Mouse (Mus musculus): ENCODE data around the gene Fbxo21. TPM values are rescaled to one million over a fixed set of nuclear protein-coding genes. Genes with fewer than 3 reads are reported as not detected.

Gene Fbxo21
- 90.4 and 92.1 TPM in 2 replicates for polyA plus RNA-seq (2012; rRNA removed)

- H3K27ac ChIP-seq (ENCODE audit: insufficient read depth, low read length), result peak within 1 kb of the TSS; percentile 95
- H3K4me1 ChIP-seq (ENCODE audit: control insufficient read depth, insufficient read depth, low read length), result peaks cover 1% of the 10 kb centered on the region; the same call in 1 of the 2 replicates
- TF ChIP-seq POLR2A (IDR thresholded peaks at IDR 0.05; ENCODE audit: extremely low read depth, insufficient read depth, low read length) (peak; percentile 54; the same call in 1 of the 2 replicates), CTCF (IDR thresholded peaks at IDR 0.05; ENCODE audit: extremely low read depth, insufficient read depth, low read length) (no peak)
- H3K4me3 ChIP-seq (ENCODE audit: insufficient read depth, low read length), result peak within 1 kb of the TSS; percentile 91
Observed at GRCm38 (mm10) chr5:117976657-117977500, at the start of gene Fbxo21. Gene Fbxo21, plus strand, starts transcription at chr5:117976730.

GRCm38 (mm10) chr5:117928553-117928952 lies 48.0 kb upstream of the Fbxo21 start:
- TF ChIP-seq CTCF (IDR thresholded peaks at IDR 0.05; ENCODE audit: extremely low read depth, insufficient read depth, low read length) (no peak), POLR2A (IDR thresholded peaks at IDR 0.05; ENCODE audit: extremely low read depth, insufficient read depth, low read length) (no peak)
- no peaks in the 10 kb centered on the region for H3K4me1 ChIP-seq (ENCODE audit: control insufficient read depth, insufficient read depth, low read length)
- no peak overlapping the region for H3K4me3 ChIP-seq (ENCODE audit: insufficient read depth, low read length)
- no peak overlapping the region for H3K27ac ChIP-seq (ENCODE audit: insufficient read depth, low read length)

- H3K4me3 ChIP-seq (ENCODE audit: insufficient read depth, low read length), result no peak overlapping the region
- H3K27ac ChIP-seq (ENCODE audit: insufficient read depth, low read length), result no peak overlapping the region
- no peak for TF ChIP-seq POLR2A (IDR thresholded peaks at IDR 0.05; ENCODE audit: extremely low read depth, insufficient read depth, low read length)
- TF ChIP-seq CTCF (IDR thresholded peaks at IDR 0.05; ENCODE audit: extremely low read depth, insufficient read depth, low read length), result no peak
- H3K4me1 ChIP-seq (ENCODE audit: control insufficient read depth, insufficient read depth, low read length), result no peaks in the 10 kb centered on the region
Observed at GRCm38 (mm10) chr5:117932222-117932621, 44.3 kb upstream of the Fbxo21 start.

GRCm38 (mm10) chr5:117932862-117933261 lies 43.7 kb upstream of the Fbxo21 start:
- Histone ChIP-seq H3K4me3 (ENCODE audit: insufficient read depth, low read length) (no peak overlapping the region), H3K4me1 (ENCODE audit: control insufficient read depth, insufficient read depth, low read length) (no peaks in the 10 kb centered on the region), H3K27ac (ENCODE audit: insufficient read depth, low read length) (no peak overlapping the region)
- TF ChIP-seq POLR2A (IDR thresholded peaks at IDR 0.05; ENCODE audit: extremely low read depth, insufficient read depth, low read length) (no peak), CTCF (IDR thresholded peaks at IDR 0.05; ENCODE audit: extremely low read depth, insufficient read depth, low read length) (peak; percentile 72)

- no peak for TF ChIP-seq CTCF (IDR thresholded peaks at IDR 0.05; ENCODE audit: extremely low read depth, insufficient read depth, low read length)
- TF ChIP-seq POLR2A (IDR thresholded peaks at IDR 0.05; ENCODE audit: extremely low read depth, insufficient read depth, low read length), result no peak
- Histone ChIP-seq H3K4me1 (ENCODE audit: control insufficient read depth, insufficient read depth, low read length) (no peaks in the 10 kb centered on the region), H3K27ac (ENCODE audit: insufficient read depth, low read length) (no peak overlapping the region), H3K4me3 (ENCODE audit: insufficient read depth, low read length) (no peak overlapping the region)
Observed at GRCm38 (mm10) chr5:117936346-117936745, 40.2 kb upstream of the Fbxo21 start.

- Histone ChIP-seq H3K27ac (ENCODE audit: insufficient read depth, low read length) (no peak overlapping the region), H3K4me1 (ENCODE audit: control insufficient read depth, insufficient read depth, low read length) (no peaks in the 10 kb centered on the region), H3K4me3 (ENCODE audit: insufficient read depth, low read length) (no peak overlapping the region)
- TF ChIP-seq CTCF (IDR thresholded peaks at IDR 0.05; ENCODE audit: extremely low read depth, insufficient read depth, low read length) (no peak), POLR2A (IDR thresholded peaks at IDR 0.05; ENCODE audit: extremely low read depth, insufficient read depth, low read length) (no peak)
Observed at GRCm38 (mm10) chr5:117937186-117937585, 39.3 kb upstream of the Fbxo21 start.

- H3K4me1 ChIP-seq (ENCODE audit: control insufficient read depth, insufficient read depth, low read length), result no peaks in the 10 kb centered on the region
- H3K4me3 ChIP-seq (ENCODE audit: insufficient read depth, low read length), result no peak overlapping the region
- peak; percentile 65 for TF ChIP-seq CTCF (IDR thresholded peaks at IDR 0.05; ENCODE audit: extremely low read depth, insufficient read depth, low read length)
- TF ChIP-seq POLR2A (IDR thresholded peaks at IDR 0.05; ENCODE audit: extremely low read depth, insufficient read depth, low read length), result no peak
- no peak overlapping the region for H3K27ac ChIP-seq (ENCODE audit: insufficient read depth, low read length)
Observed at GRCm38 (mm10) chr5:117938182-117938581, 38.3 kb upstream of the Fbxo21 start.

- Histone ChIP-seq H3K4me3 (ENCODE audit: insufficient read depth, low read length) (no peak overlapping the region), H3K27ac (ENCODE audit: insufficient read depth, low read length) (no peak overlapping the region), H3K4me1 (ENCODE audit: control insufficient read depth, insufficient read depth, low read length) (no peaks in the 10 kb centered on the region)
- TF ChIP-seq POLR2A (IDR thresholded peaks at IDR 0.05; ENCODE audit: extremely low read depth, insufficient read depth, low read length) (no peak), CTCF (IDR thresholded peaks at IDR 0.05; ENCODE audit: extremely low read depth, insufficient read depth, low read length) (no peak)
Observed at GRCm38 (mm10) chr5:117939402-117939801, 37.1 kb upstream of the Fbxo21 start.

GRCm38 (mm10) chr5:117941552-117941951 lies 35.0 kb upstream of the Fbxo21 start:
- Histone ChIP-seq H3K4me3 (ENCODE audit: insufficient read depth, low read length) (no peak overlapping the region), H3K4me1 (ENCODE audit: control insufficient read depth, insufficient read depth, low read length) (no peaks in the 10 kb centered on the region), H3K27ac (ENCODE audit: insufficient read depth, low read length) (no peak overlapping the region)
- TF ChIP-seq CTCF (IDR thresholded peaks at IDR 0.05; ENCODE audit: extremely low read depth, insufficient read depth, low read length) (peak; percentile 29), POLR2A (IDR thresholded peaks at IDR 0.05; ENCODE audit: extremely low read depth, insufficient read depth, low read length) (no peak)

GRCm38 (mm10) chr5:117946605-117947004 lies 29.9 kb upstream of the Fbxo21 start:
- Histone ChIP-seq H3K4me3 (ENCODE audit: insufficient read depth, low read length) (no peak overlapping the region), H3K27ac (ENCODE audit: insufficient read depth, low read length) (no peak overlapping the region), H3K4me1 (ENCODE audit: control insufficient read depth, insufficient read depth, low read length) (no peaks in the 10 kb centered on the region)
- TF ChIP-seq CTCF (IDR thresholded peaks at IDR 0.05; ENCODE audit: extremely low read depth, insufficient read depth, low read length) (peak; percentile 94), POLR2A (IDR thresholded peaks at IDR 0.05; ENCODE audit: extremely low read depth, insufficient read depth, low read length) (no peak)

Measured in cortical plate, adult 2 months (tissue).